Mouse (Mus musculus): ENCODE data around the gene Olfr456.
"Not testable (repeated sequence)": the region's sequence is repeated elsewhere in the genome, so short reads cannot be mapped to it uniquely, and the experiment has no call there.

The Olfr456 gene

GRCm38 (mm10) chr6:42487114-42487513 is at the start of gene Olfr456:
Olfr456 (minus strand) TSS chr6:42487214.
- DNase-seq, result no peak

- no peak for DNase-seq
Observed at GRCm38 (mm10) chr6:42513461-42513860, 26.4 kb upstream of the Olfr456 start.

- no peak for DNase-seq
Observed at GRCm38 (mm10) chr6:42509311-42509710, 22.3 kb upstream of the Olfr456 start.

GRCm38 (mm10) chr6:42503478-42503877 is 16.5 kb upstream of the Olfr456 start:
- DNase-seq, result no peak

- DNase-seq, result no peak
Observed at GRCm38 (mm10) chr6:42489731-42490130, 2.7 kb upstream of the Olfr456 start.

- DNase-seq, result no peak
Observed at GRCm38 (mm10) chr6:42484633-42485032, 2.4 kb downstream of the Olfr456 start.

GRCm38 (mm10) chr6:42476235-42476634 is 10.8 kb downstream of the Olfr456 start, which contains the start of gene Olfr457:
Olfr457 (minus strand) TSS chr6:42476335.
- no peak for DNase-seq

- DNase-seq, result not testable (repeated sequence)
Observed at GRCm38 (mm10) chr6:42471298-42471697, 15.7 kb downstream of the Olfr456 start.

- DNase-seq, result no peak
Observed at GRCm38 (mm10) chr6:42470542-42470941, 16.5 kb downstream of the Olfr456 start.

- DNase-seq, result no peak
Observed at GRCm38 (mm10) chr6:42465096-42465495, 21.9 kb downstream of the Olfr456 start, which contains the start of gene Olfr458. Olfr458 (minus strand) TSS chr6:42465196.

GRCm38 (mm10) chr6:42447381-42447780 is 39.6 kb downstream of the Olfr456 start:
- DNase-seq, result no peak

- no peak for DNase-seq
Observed at GRCm38 (mm10) chr6:42444491-42444890, 42.5 kb downstream of the Olfr456 start.

GRCm38 (mm10) chr6:42441395-42441794 is 45.6 kb downstream of the Olfr456 start:
- no peak for DNase-seq

Measured in cerebellum, postnatal 25 days (tissue).